Mouse (Mus musculus) thymus, adult 2 months (tissue): Measurements from ENCODE around the gene Sprr3. TPM values are rescaled to one million over a fixed set of nuclear protein-coding genes. Genes with fewer than 3 reads are reported as not detected.
"Not testable (repeated sequence)": the region's sequence is repeated elsewhere in the genome, so short reads cannot be mapped to it uniquely, and the experiment has no call there.

Experiments
- DNase-seq: peaks from one replicate; pipeline ENCODE4 v3.0.0; 2021
- H3K27ac ChIP-seq: fragments of 200-500 bp; 2 replicates; pipeline ENCODE4 v1.5.1; 2012; ENCODE audit warnings: low read length, control low read depth; ENCODE audit not compliant: control insufficient read depth, insufficient read depth
- H3K27me3 ChIP-seq: fragments of 200-500 bp; 2 replicates; pipeline ENCODE4 v1.6.1; 2012; ENCODE audit warnings: mild to moderate bottlenecking, low read length, moderate library complexity, mixed read lengths; ENCODE audit not compliant: control insufficient read depth, insufficient read depth
- H3K36me3 ChIP-seq: fragments of 200-500 bp; 2 replicates; pipeline ENCODE4 v1.6.1; 2012; ENCODE audit warnings: mild to moderate bottlenecking, low read length, moderate library complexity; ENCODE audit not compliant: control insufficient read depth, insufficient read depth
- H3K4me1 ChIP-seq: fragments of 200-500 bp; replicated peaks from 2 replicates; pipeline ENCODE4 v1.6.1; 2012; ENCODE audit warnings: low read length; ENCODE audit not compliant: control insufficient read depth, insufficient read depth
- H3K4me3 ChIP-seq: fragments of 200-500 bp; 2 replicates; pipeline ENCODE4 v1.5.1; 2012; ENCODE audit warnings: mild to moderate bottlenecking, low read length, control low read depth, moderate library complexity; ENCODE audit not compliant: control insufficient read depth, insufficient read depth
- CTCF ChIP-seq: fragments of 200-500 bp; IDR thresholded peaks from 2 replicates; pipeline ENCODE4 v1.5.1; 2012; ENCODE audit warnings: mild to moderate bottlenecking, control low read depth, low read length, moderate library complexity, borderline replicate concordance; ENCODE audit not compliant: control insufficient read depth, poor library complexity, insufficient read depth; ENCODE audit errors: extremely low read depth
- POLR2A ChIP-seq: fragments of 200-500 bp; IDR thresholded peaks from 2 replicates; pipeline ENCODE4 v1.6.1; 2012; ENCODE audit warnings: mild to moderate bottlenecking, low read length, control low read depth, moderate library complexity; ENCODE audit not compliant: control insufficient read depth, poor library complexity, insufficient read depth; ENCODE audit errors: extremely low read depth
- WGBS: fragments of 180-500 bp; shearing (Covaris S2); methylation state at CpG from one replicate; pipeline ENCODE4 v1.1.7; 2018; 5-methylcytosine and 5-hydroxymethylcytosine counted together
- polyA plus RNA-seq: library from polyadenylated mRNA; depleted of rRNA; stranded (reverse); fragments of >200 nt; gene quantifications from 2 replicates; pipeline ENCODE4 v1.2.3, GENCODE M21; 2012; rRNA removed

Sprr3 gene
- polyA plus RNA-seq = 0.14 and 0.51 TPM in 2 replicates

DNA sequence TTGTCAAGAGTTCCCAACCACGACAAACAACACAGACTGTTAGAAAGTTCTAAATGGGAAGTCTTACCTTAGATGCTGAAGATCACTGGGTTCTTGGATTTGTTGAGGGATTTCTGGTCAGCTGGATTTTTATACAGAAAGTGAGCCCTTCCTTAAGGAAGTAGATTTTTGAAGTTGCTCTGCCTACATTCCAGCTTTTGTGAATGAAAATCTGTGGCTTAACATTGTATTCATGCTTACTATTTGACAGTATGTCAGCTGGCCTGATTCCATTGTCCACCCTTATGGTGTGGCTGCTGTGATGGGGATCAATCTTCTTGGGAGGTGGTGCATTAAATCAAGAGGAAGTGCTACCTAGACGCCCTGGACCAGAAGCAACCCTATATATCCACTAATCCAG is at the start of gene Sprr3:
Gene Sprr3 (minus strand): TSS at position 101 of the 400 bp plus-strand sequence.
- DNase-seq = no peak
- 82% methylated on average over 2 of the region's 2 CpGs for WGBS
- no peak within 1 kb of the TSS for H3K4me3 ChIP-seq

GRCm38 (mm10) chr3:92508185-92508584 is 49.7 kb upstream of the Sprr3 start:
- Histone ChIP-seq H3K36me3 (no peaks in the 10 kb centered on the region), H3K27ac (no peak overlapping the region), H3K4me1 (no peaks in the 10 kb centered on the region), H3K4me3 (no peak overlapping the region), H3K27me3 (no peaks in the 10 kb centered on the region)
- WGBS = 85% methylated on average over 1 of the region's 1 CpGs
- DNase-seq = no peak
- no peak for TF ChIP-seq POLR2A
- TF ChIP-seq CTCF = no peak

More for the DNA sequence above, at the start of gene Sprr3:
- no peak within 1 kb of the TSS for H3K27ac ChIP-seq
- no peak for TF ChIP-seq POLR2A
- TF ChIP-seq CTCF = no peak
- no peaks in the 10 kb centered on the region for H3K36me3 ChIP-seq
- H3K4me1 ChIP-seq = no peaks in the 10 kb centered on the region
- no peaks in the 10 kb centered on the region for H3K27me3 ChIP-seq

DNA sequence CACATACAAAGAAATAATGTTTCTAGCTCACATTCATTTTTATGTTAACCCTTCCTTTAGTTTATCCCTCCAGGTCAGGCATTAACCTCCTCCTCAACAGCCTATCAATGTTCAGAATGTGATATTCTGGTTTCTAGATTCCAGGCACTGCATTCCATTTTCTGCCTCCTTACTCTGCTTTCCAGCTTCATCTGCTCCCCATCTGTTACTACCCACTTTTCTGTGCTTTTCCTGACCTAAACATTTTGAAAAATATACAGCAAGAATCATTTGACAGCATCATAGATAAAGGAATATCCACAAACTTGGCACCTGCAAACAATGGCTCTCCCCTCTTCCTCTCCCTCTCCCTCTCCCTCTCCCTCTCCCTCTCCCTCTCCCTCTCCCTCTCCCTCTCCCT is 45.0 kb upstream of the Sprr3 start:
- Histone ChIP-seq H3K27ac (no peak overlapping the region), H3K4me3 (no peak overlapping the region), H3K4me1 (no peaks in the 10 kb centered on the region), H3K27me3 (no peaks in the 10 kb centered on the region), H3K36me3 (no peaks in the 10 kb centered on the region)
- no peak for DNase-seq
- TF ChIP-seq POLR2A (no peak), CTCF (no peak)

DNA sequence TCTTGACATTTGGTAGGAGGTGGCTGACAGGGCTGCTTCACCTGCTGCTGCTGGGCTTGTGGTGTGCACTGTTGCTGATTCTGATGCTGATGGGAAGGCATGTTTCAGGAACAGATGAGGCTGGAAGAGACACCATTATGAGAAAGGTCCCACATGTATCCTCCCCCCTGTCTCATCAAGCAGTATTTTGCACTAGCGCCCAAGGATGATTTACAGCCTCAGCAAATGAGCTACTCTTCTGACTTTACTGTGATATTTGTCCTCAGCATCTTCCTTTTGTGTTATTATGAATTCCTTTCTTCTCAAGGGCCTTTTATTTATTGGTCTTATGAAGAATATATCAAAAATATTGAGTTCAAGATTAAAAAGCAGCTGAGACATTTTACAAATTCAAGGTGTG is 41.9 kb upstream of the Sprr3 start, which contains the start of gene Sprr4:
Gene Sprr4 (minus strand): TSS at position 101 of the 400 bp plus-strand sequence.
- no peaks in the 10 kb centered on the region for H3K27me3 ChIP-seq
- no peaks in the 10 kb centered on the region for H3K4me1 ChIP-seq
- TF ChIP-seq POLR2A = no peak
- no peak for TF ChIP-seq CTCF
- 91% methylated on average over 1 of the region's 1 CpGs for WGBS
- no peak within 1 kb of the TSS for H3K4me3 ChIP-seq
- H3K36me3 ChIP-seq = no peaks in the 10 kb centered on the region
- H3K27ac ChIP-seq = no peak within 1 kb of the TSS
- no peak for DNase-seq

DNA sequence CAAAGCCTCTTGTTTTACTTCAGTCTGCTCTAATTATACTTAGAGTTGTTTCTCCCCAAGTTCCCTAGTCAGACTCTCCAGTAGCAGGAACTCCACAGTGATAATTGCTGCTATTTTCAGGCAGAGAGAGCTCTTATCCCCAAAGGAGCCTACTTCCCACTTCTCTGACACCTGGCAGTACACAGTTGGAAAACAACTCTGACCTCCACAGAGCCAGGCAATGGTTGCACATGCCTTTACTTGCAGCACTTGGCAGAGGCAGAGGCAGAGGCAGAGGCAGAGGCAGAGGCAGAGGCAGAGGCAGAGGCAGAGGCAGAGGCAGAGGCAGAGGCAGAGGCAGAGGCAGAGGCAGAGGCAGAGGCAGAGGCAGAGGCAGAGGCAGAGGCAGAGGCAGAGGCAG is 31.7 kb upstream of the Sprr3 start:
- not testable (repeated sequence) for H3K27ac ChIP-seq, H3K27me3 ChIP-seq, H3K36me3 ChIP-seq, H3K4me1 ChIP-seq, DNase-seq, H3K4me3 ChIP-seq

DNA sequence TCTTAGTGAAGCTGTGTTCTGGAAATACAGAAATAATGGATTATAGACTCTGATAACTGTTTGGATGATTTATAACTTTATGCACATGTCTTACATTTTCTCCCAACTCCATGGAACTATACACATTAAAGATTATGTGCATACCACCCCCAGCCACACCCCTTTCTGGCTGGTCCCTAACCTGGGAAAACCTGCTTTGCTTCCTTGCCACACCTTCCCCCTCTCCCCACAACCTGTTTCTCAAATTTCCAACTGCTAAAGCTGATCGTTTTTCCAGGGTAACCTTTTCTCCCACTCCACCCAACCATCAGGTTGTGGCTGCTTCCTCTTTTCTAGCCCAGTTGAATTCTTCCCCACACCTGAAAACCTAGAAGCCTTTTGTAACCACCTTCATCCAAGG is 27.8 kb upstream of the Sprr3 start:
- no peaks in the 10 kb centered on the region for H3K36me3 ChIP-seq
- TF ChIP-seq POLR2A (no peak), CTCF (no peak)
- 17% methylated on average over 1 of the region's 1 CpGs for WGBS
- no peak for DNase-seq
- H3K27me3 ChIP-seq = no peaks in the 10 kb centered on the region
- H3K27ac ChIP-seq = no peak overlapping the region
- H3K4me3 ChIP-seq = no peak overlapping the region
- no peaks in the 10 kb centered on the region for H3K4me1 ChIP-seq

- Histone ChIP-seq H3K36me3 (no peaks in the 10 kb centered on the region), H3K4me1 (no peaks in the 10 kb centered on the region), H3K27ac (no peak within 1 kb of the TSS), H3K27me3 (no peaks in the 10 kb centered on the region), H3K4me3 (no peak within 1 kb of the TSS)
- TF ChIP-seq CTCF (no peak), POLR2A (no peak)
- DNase-seq = no peak
These were observed 27.3 kb upstream of the Sprr3 start, which contains the start of gene Sprr1a for GRCm38 (mm10) chr3:92485863-92486262. TSS of gene Sprr1a (minus strand) at chr3:92485895.

DNA sequence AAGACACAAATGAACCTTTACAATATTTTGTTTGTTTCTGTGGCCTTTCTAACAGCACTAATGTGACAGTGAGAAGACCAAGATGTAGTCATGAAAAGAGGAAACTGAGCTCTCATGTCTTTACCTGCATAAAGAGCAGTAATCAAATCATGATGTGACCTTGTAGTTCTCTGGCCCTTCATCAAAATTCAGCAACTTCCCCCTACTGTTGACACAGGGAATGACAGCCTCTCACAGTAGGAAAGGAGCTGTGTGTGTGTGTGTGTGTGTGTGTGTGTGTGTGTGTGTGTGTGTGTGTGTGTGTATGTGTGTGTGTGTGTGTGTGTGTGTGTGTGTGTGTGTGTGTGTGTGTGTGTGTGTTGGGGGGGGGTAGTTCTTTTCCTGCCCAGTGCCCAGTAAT is 22.7 kb upstream of the Sprr3 start:
- DNase-seq, H3K4me1 ChIP-seq, H3K36me3 ChIP-seq, H3K4me3 ChIP-seq, H3K27ac ChIP-seq, H3K27me3 ChIP-seq: not testable (repeated sequence)
